Mouse (Mus musculus): ENCODE measurements around the gene Ccnb1ip1.
A peak's percentile ranks its signal among the peaks of the same experiment; 100 is the strongest.
"Not testable (repeated sequence)": the region's sequence is repeated elsewhere in the genome, so short reads cannot be mapped to it uniquely, and the experiment has no call there.

Ccnb1ip1 gene

GRCm38 (mm10) chr14:50807487-50808072, at the start of gene Ccnb1ip1, which contains the start of gene Parp2:
Gene Ccnb1ip1, minus strand, starts transcription at chr14:50807732.
Gene Parp2, plus strand, starts transcription at chr14:50807841.
- DNase-seq (ENCODE audit: extremely low spot score, low spot score), result peak; percentile 96

GRCm38 (mm10) chr14:50855788-50856187, 48.3 kb upstream of the Ccnb1ip1 start:
- no peak for DNase-seq (ENCODE audit: extremely low spot score, low spot score)

GRCm38 (mm10) chr14:50837236-50837635, 29.7 kb upstream of the Ccnb1ip1 start:
- DNase-seq (ENCODE audit: extremely low spot score, low spot score), result no peak

- no peak for DNase-seq (ENCODE audit: extremely low spot score, low spot score)
Observed at GRCm38 (mm10) chr14:50834435-50834834, 26.9 kb upstream of the Ccnb1ip1 start.

- no peak for DNase-seq (ENCODE audit: extremely low spot score, low spot score)
Observed at GRCm38 (mm10) chr14:50833964-50834363, 26.4 kb upstream of the Ccnb1ip1 start.

- DNase-seq (ENCODE audit: extremely low spot score, low spot score), result no peak
Observed at GRCm38 (mm10) chr14:50829878-50830277, 22.3 kb upstream of the Ccnb1ip1 start.

GRCm38 (mm10) chr14:50826579-50826978, 19.0 kb upstream of the Ccnb1ip1 start:
- no peak for DNase-seq (ENCODE audit: extremely low spot score, low spot score)

- DNase-seq (ENCODE audit: extremely low spot score, low spot score), result no peak
Observed at GRCm38 (mm10) chr14:50824219-50824618, 16.7 kb upstream of the Ccnb1ip1 start.

- DNase-seq (ENCODE audit: extremely low spot score, low spot score), result no peak
Observed at GRCm38 (mm10) chr14:50823240-50823639, 15.7 kb upstream of the Ccnb1ip1 start.

- no peak for DNase-seq (ENCODE audit: extremely low spot score, low spot score)
Observed at GRCm38 (mm10) chr14:50813060-50813459, 5.5 kb upstream of the Ccnb1ip1 start.

GRCm38 (mm10) chr14:50806469-50806868, 1.1 kb downstream of the Ccnb1ip1 start:
- DNase-seq (ENCODE audit: extremely low spot score, low spot score), result not testable (repeated sequence)

GRCm38 (mm10) chr14:50804683-50805082, 2.8 kb downstream of the Ccnb1ip1 start:
- no peak for DNase-seq (ENCODE audit: extremely low spot score, low spot score)

GRCm38 (mm10) chr14:50802843-50803562, 4.5 kb downstream of the Ccnb1ip1 start:
- no peak for DNase-seq (ENCODE audit: extremely low spot score, low spot score)

- DNase-seq (ENCODE audit: extremely low spot score, low spot score), result no peak
Observed at GRCm38 (mm10) chr14:50802441-50802840, 5.1 kb downstream of the Ccnb1ip1 start.

- DNase-seq (ENCODE audit: extremely low spot score, low spot score), result no peak
Observed at GRCm38 (mm10) chr14:50799502-50800259, 7.9 kb downstream of the Ccnb1ip1 start.

GRCm38 (mm10) chr14:50798512-50798911, 9.0 kb downstream of the Ccnb1ip1 start:
- no peak for DNase-seq (ENCODE audit: extremely low spot score, low spot score)

- no peak for DNase-seq (ENCODE audit: extremely low spot score, low spot score)
Observed at GRCm38 (mm10) chr14:50796464-50796863, 11.1 kb downstream of the Ccnb1ip1 start.

- DNase-seq (ENCODE audit: extremely low spot score, low spot score), result no peak
Observed at GRCm38 (mm10) chr14:50795965-50796364, 11.6 kb downstream of the Ccnb1ip1 start.

- no peak for DNase-seq (ENCODE audit: extremely low spot score, low spot score)
Observed at GRCm38 (mm10) chr14:50795261-50795935, 12.1 kb downstream of the Ccnb1ip1 start.

- DNase-seq (ENCODE audit: extremely low spot score, low spot score), result no peak
Observed at GRCm38 (mm10) chr14:50788157-50788556, 19.4 kb downstream of the Ccnb1ip1 start.

GRCm38 (mm10) chr14:50785251-50785637, 22.3 kb downstream of the Ccnb1ip1 start, which contains the start of gene Ttc5:
Gene Ttc5, minus strand, starts transcription at chr14:50785519.
- peak; percentile 98 for DNase-seq (ENCODE audit: extremely low spot score, low spot score)
